Mouse (Mus musculus): Measurements from ENCODE around the gene Sept7. TPM values are rescaled to one million over a fixed set of nuclear protein-coding genes. Genes with fewer than 3 reads are reported as not detected.

Sept7 gene
- polyA plus RNA-seq (2021) = 170 TPM

DNA sequence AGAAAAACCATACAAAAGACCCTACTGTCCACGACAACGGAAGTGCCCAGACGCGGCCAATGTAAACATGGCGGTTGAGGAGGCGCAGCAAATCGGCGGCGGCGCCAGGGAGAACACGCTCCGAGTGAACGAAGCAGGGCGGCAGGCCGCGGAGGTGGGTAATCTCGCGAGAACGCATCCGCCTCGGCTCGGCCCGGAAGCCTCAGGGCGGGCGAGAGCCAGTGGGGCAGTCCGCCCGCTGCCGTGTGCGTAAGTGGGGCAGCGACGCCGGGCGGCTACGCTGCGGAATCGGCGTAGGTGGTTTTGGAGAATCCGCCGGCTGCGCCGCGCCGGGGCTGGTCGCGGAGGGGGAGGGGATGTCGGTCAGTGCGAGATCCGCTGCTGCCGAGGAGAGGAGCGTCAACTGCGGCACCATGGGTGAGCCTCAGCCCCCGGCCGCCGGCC, at the start of gene Sept7:
Gene Sept7, plus strand, starts transcription at position 157 of the 444 bp plus-strand sequence.
- ATAC-seq (peak; percentile 98), DNase-seq (ENCODE audit: low read depth, low spot score) (peak; percentile 87)
- in situ Hi-C loops (cut with MboI; ENCODE audit: low pct_unique_long_range_greater_than_20kb) = loop anchor here (5.0 kb wide), 1 partner anchor 80 kb away; no protein-coding TSS in a partner anchor
- ChIA-PET POLR2A (interaction anchor here (0.7 to 2.1 kb wide), 2 partner anchors 100 to 101 kb away, joined by 3 to 6 read pairs; partner anchors contain the start of gene Herpud2), CTCF (no interaction called here)
- no peaks in the 10 kb centered on the region for H3K27me3 ChIP-seq
- no peak for TF ChIP-seq CTCF (IDR thresholded peaks at IDR 0.05)

DNA sequence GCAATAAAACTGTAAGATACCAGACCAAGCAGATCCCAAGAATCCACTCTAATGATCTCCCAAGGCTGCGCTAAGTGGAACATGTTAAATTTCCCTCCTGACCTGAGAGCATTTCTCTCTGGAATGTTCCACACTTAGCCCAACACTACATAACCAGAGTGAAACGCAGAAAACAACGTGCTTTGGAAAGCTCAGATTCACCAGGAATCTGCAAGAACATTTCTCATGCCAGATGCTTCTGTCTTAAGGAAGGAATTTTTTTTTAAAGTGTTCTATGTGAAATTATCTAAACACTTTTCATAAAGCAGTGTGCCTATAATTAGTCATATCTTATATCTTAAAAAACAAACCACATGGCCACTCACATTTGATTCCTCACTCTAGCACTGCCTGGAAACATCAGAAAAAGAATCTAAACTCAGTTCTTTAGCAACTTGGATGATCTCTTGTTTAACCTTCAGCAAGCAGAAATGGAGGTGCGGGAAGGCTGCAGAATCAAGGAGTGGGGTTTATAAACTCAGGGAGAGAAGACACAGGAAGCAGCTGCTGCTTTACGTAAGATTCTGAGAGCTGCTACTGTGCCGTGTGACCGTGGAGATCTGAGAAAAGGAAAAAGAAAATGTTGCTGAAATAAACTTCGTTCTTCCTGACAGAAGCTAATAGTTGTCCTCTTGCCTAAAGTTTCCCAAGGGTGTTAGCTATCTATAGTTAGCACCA, 44.0 kb upstream of the Sept7 start:
- no peak for TF ChIP-seq CTCF (IDR thresholded peaks at IDR 0.05)
- in situ Hi-C loops (cut with MboI; ENCODE audit: low pct_unique_long_range_greater_than_20kb) = no loop called here
- H3K27me3 ChIP-seq = no peaks in the 10 kb centered on the region
- ChIA-PET POLR2A (interaction anchor here (1.4 kb wide), 1 partner anchor 17 kb away, joined by 4 read pairs; no protein-coding TSS in a partner anchor), CTCF (interaction anchor here (1.0 to 1.4 kb wide), 2 partner anchors 9 to 10 kb away, joined by 3 read pairs; no protein-coding TSS in a partner anchor)
- ATAC-seq (no peak), DNase-seq (ENCODE audit: low read depth, low spot score) (no peak)

DNA sequence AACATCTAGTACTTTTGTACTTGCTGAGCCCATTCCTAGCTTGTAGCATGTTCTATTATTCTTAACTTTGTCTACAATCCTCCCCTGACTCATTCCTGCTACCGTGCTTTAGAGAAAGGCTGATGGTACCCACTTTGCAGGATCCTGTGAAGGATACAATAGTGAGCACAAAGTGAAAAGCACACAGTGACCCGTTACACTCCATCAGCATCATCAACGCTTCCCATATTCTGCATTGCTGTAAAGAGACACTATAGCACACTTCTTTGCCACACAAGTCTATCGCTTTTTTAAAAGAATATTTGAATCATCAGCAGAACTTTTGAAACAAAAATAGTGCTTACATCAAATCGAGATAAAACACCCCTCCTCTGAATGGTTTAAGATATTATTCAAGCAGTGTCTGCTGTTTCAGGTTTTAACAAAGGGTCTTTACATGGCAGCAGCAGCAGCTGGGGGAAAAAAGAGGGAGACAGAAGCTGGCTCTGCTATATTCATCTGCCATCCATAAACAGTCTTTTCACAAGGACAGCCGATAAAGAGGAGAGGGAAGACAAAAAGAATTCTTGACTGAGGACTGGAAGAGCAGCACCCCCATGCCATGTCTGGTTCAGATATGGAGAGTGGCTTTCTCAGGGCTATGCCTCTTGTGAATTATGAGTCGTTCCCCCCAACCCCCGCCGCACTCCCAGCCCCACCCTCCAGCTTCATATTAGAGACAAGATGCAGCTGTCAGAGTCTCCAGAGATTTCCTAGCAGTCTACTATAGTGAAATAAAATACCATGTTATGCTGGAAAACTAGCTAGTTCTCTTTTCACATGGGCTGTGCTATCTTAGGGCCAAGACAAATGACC, 39.7 kb upstream of the Sept7 start:
- CTCF ChIA-PET = interaction anchor here (1.5 kb wide), 1 partner anchor 13 kb away, joined by 3 read pairs; no protein-coding TSS in a partner anchor
- no peaks in the 10 kb centered on the region for H3K27me3 ChIP-seq
- DNase-seq (ENCODE audit: low read depth, low spot score) = no peak
- POLR2A ChIA-PET = no interaction called here
- no peak for ATAC-seq
- no peak for TF ChIP-seq CTCF (IDR thresholded peaks at IDR 0.05)
- in situ Hi-C loops (cut with MboI; ENCODE audit: low pct_unique_long_range_greater_than_20kb) = no loop called here

DNA sequence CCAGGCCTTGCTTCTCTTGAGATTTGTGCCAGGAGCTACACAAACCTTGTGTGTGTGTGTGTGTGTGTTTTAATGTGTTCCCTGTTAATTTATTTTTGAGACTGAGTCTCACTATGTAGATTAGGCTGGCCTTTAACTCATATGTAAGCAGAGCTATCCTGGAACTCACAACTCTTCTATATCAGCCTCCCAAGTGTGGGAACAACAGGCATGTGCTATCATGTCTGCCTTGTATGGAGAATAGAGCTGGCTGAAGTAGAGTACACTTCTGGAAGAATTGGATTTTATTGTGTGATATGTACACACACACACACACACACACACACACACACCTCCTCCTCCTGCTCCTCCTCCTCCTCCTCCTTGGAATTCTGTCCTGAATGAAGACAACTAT, 39.1 kb upstream of the Sept7 start:
- no peaks in the 10 kb centered on the region for H3K27me3 ChIP-seq
- no peak for ATAC-seq
- CTCF ChIA-PET = interaction anchor here (1.5 kb wide), 1 partner anchor 14 kb away, joined by 3 read pairs; no protein-coding TSS in a partner anchor
- no peak for DNase-seq (ENCODE audit: low read depth, low spot score)
- no peak for TF ChIP-seq CTCF (IDR thresholded peaks at IDR 0.05)
- in situ Hi-C loops (cut with MboI; ENCODE audit: low pct_unique_long_range_greater_than_20kb) = no loop called here
- POLR2A ChIA-PET = interaction anchor here (0.7 kb wide), 1 partner anchor 270 kb away, joined by 5 read pairs; no protein-coding TSS in a partner anchor

DNA sequence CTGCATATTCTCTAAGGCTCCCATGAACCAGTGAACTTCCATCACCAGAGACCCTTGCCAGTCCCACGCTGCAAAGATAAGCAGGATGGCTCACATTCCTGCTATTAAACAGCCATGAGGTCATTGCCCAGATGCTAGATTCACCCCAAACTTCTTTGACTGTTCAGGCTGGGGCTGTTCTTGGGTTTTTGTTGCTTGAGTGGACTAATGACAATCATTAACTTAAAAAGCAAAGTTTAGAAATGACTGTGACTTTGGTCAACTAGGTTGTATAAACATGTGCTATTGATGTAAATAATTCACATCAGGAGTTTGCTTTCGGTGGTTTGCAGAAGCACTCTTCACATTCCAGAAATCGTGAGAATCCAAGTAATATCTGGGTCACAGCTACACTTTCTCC, 36.8 kb upstream of the Sept7 start:
- ATAC-seq (peak; percentile 91), DNase-seq (ENCODE audit: low read depth, low spot score) (peak; percentile 12)
- in situ Hi-C loops (cut with MboI; ENCODE audit: low pct_unique_long_range_greater_than_20kb) = no loop called here
- POLR2A ChIA-PET = no interaction called here
- H3K27me3 ChIP-seq = no peaks in the 10 kb centered on the region
- TF ChIP-seq CTCF (IDR thresholded peaks at IDR 0.05) = no peak
- CTCF ChIA-PET = no interaction called here

DNA sequence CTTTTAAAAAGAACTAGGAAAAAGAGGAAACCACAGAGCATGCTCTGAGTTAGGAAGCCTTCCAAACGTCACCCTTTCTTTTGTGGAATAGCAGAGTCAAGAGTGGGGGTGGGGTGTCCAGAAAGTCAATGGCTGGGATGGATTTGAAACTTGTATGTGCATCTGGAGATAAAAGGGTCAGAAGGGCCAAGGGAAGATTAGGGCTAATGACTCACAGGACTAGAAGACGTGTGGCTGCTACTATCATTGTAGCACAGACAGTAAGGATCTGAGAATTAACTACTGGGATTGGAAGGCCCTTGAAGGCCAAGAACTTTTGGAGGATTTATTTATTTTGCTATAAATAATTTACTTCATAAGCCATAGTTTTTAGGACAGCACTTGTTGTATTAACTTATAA, 36.0 kb upstream of the Sept7 start:
- no peak for TF ChIP-seq CTCF (IDR thresholded peaks at IDR 0.05)
- in situ Hi-C loops (cut with MboI; ENCODE audit: low pct_unique_long_range_greater_than_20kb) = no loop called here
- POLR2A ChIA-PET = no interaction called here

DNA sequence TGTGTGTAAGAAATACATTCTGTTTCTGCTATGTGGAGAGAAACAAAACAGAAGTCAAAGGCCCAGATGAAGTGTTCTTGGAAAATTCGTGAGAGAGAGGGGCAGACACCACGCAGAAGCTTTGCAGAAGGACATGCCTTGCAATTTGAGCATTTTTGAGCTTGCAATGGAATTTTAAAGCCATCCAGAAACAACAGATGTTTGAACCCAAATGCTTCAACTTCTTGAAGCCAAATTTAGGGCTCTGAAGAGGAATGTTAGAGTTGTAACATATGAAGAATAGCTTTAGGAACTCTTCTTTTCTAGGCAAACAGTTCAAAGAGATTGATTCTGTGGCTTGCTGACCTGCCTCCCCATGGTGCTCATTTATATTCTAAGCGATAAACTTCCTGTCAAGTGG, 33.3 kb upstream of the Sept7 start:
- in situ Hi-C loops (cut with MboI; ENCODE audit: low pct_unique_long_range_greater_than_20kb) = no loop called here
- POLR2A ChIA-PET = no interaction called here

More for the DNA sequence above, 36.0 kb upstream of the Sept7 start:
- CTCF ChIA-PET = no interaction called here
- no peaks in the 10 kb centered on the region for H3K27me3 ChIP-seq
- no peak for DNase-seq (ENCODE audit: low read depth, low spot score)
- no peak for ATAC-seq

DNA sequence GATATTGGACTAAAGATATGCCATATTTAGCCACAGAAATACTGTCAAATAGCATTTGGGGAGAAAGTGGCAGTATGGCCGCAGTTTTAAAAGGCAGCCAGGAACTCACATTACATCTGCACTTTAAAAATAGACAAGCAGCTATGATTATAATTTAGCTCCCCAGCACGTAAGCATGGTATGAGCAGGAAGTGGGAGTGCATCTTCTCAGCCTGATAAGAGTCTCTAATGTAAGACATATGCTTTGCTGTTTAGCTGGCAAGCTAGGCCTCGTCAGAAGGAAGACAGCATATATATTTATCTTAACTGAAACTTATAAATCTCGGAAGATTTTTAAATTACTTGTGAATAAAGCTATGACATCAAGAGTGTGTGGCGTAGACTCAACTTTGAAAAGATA, 32.4 kb upstream of the Sept7 start:
- in situ Hi-C loops (cut with MboI; ENCODE audit: low pct_unique_long_range_greater_than_20kb) = no loop called here
- ATAC-seq = no peak
- CTCF ChIA-PET = interaction anchor here (1.1 to 2.1 kb wide), 5 partner anchors 9 to 35 kb away, joined by 3 to 7 read pairs (median 4); no protein-coding TSS in a partner anchor

More for the DNA sequence above, 33.3 kb upstream of the Sept7 start:
- no peaks in the 10 kb centered on the region for H3K27me3 ChIP-seq
- CTCF ChIA-PET = interaction anchor here (1.1 to 2.1 kb wide), 4 partner anchors 8 to 34 kb away, joined by 3 to 7 read pairs (median 4); no protein-coding TSS in a partner anchor
- no peak for TF ChIP-seq CTCF (IDR thresholded peaks at IDR 0.05)
- DNase-seq (ENCODE audit: low read depth, low spot score) = no peak
- ATAC-seq = no peak

DNA sequence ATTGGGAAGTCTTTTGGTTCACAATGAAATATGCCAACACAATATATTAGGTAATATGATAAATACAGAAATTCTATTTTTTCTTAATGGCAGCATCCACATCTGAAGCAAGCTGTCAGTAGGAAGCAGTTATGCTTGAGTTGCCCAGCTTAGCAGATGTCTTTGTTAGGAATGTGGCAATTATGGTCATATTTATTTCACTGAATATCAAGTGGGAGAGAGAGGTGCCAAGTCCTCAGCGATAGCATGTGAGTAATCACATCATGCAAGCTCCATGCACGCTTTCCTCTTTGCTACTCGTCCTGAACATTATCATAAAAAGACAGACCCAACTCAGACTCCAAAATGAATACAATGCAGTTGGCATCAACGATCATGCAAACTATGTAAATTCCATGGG, 27.3 kb upstream of the Sept7 start:
- ChIA-PET CTCF (no interaction called here), POLR2A (no interaction called here)

More for the DNA sequence above, 32.4 kb upstream of the Sept7 start:
- POLR2A ChIA-PET = no interaction called here
- DNase-seq (ENCODE audit: low read depth, low spot score) = no peak
- no peak for TF ChIP-seq CTCF (IDR thresholded peaks at IDR 0.05)
- no peaks in the 10 kb centered on the region for H3K27me3 ChIP-seq

DNA sequence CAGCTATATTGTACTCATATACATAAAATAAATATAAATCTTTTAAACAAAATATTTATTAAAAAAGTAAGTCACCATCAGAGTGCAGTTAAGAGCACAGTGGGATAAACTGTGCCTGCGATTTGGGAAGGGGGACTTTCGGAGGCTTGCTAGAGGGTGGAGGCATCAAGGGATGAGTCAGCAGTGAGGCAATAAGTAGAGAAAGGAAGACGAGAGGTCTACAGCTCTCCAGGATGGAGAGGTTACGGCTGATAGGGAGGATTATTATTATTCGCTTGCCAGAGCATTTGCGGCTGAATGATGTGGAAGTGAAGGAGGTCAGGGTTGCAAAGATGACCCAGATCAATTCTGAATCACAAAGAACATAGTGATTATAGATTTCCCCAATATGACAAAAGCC, 22.5 kb upstream of the Sept7 start:
- in situ Hi-C loops (cut with MboI; ENCODE audit: low pct_unique_long_range_greater_than_20kb) = no loop called here
- TF ChIP-seq CTCF (IDR thresholded peaks at IDR 0.05) = no peak
- CTCF ChIA-PET = no interaction called here

More for the DNA sequence above, 27.3 kb upstream of the Sept7 start:
- H3K27me3 ChIP-seq = no peaks in the 10 kb centered on the region
- DNase-seq (ENCODE audit: low read depth, low spot score) = no peak
- no peak for ATAC-seq
- in situ Hi-C loops (cut with MboI; ENCODE audit: low pct_unique_long_range_greater_than_20kb) = no loop called here
- TF ChIP-seq CTCF (IDR thresholded peaks at IDR 0.05) = no peak

More for the DNA sequence above, 22.5 kb upstream of the Sept7 start:
- ATAC-seq = no peak
- POLR2A ChIA-PET = no interaction called here
- no peaks in the 10 kb centered on the region for H3K27me3 ChIP-seq
- DNase-seq (ENCODE audit: low read depth, low spot score) = no peak

Data from Patski (cell line).